Mouse (Mus musculus): ENCODE measurements around the gene Tbx3. TPM values are rescaled to one million over a fixed set of nuclear protein-coding genes. Genes with fewer than 3 reads are reported as not detected.

The Tbx3 gene
- total and polyA plus RNA-seq, 2 experiments from 2014 or later, result 1.1 to 4.0 TPM

GRCm38 (mm10) chr5:119692425-119692824 lies 22.0 kb downstream of the Tbx3 start:
- H3K36me3 ChIP-seq (ENCODE audit: insufficient read depth, low read length), result no peaks in the 10 kb centered on the region
- no peak overlapping the region for H3K4me2 ChIP-seq (ENCODE audit: low read depth, low read length, poor library complexity, severe bottlenecking)
- H3K9me3 ChIP-seq (ENCODE audit: low read length), result no peaks in the 10 kb centered on the region
- H3K9ac ChIP-seq (replicated peaks; ENCODE audit: low read length, poor library complexity, severe bottlenecking), result no peak overlapping the region
- whole genome bisulfite sequencing, result 37% methylated on average over 6 of the region's 6 CpGs
- ATAC-seq (ENCODE audit: low FRiP score), result no peak
- peak; percentile 43 for TF ChIP-seq CTCF (IDR thresholded peaks at IDR 0.05)
- no peak for DNase-seq (ENCODE audit: low spot score)
- H3K27ac ChIP-seq (ENCODE audit: low read depth, low read length), result no peak overlapping the region
- H3K4me1 ChIP-seq (ENCODE audit: insufficient read depth, low read length), result no peaks in the 10 kb centered on the region
- H3K27me3 ChIP-seq (ENCODE audit: insufficient read depth, low read length), result peaks cover 59% of the 10 kb centered on the region
- H3K4me3 ChIP-seq (ENCODE audit: low read depth, low read length), result no peak overlapping the region

GRCm38 (mm10) chr5:119694914-119695313 lies 24.4 kb downstream of the Tbx3 start:
- no peak for TF ChIP-seq CTCF (IDR thresholded peaks at IDR 0.05)
- no peak overlapping the region for H3K4me2 ChIP-seq (ENCODE audit: low read depth, low read length, poor library complexity, severe bottlenecking)
- H3K4me1 ChIP-seq (ENCODE audit: insufficient read depth, low read length), result no peaks in the 10 kb centered on the region
- ATAC-seq (ENCODE audit: low FRiP score) (no peak), DNase-seq (ENCODE audit: low spot score) (no peak)
- no peaks in the 10 kb centered on the region for H3K9me3 ChIP-seq (ENCODE audit: low read length)
- H3K27me3 ChIP-seq (ENCODE audit: insufficient read depth, low read length), result peaks cover 35% of the 10 kb centered on the region
- no peak overlapping the region for H3K4me3 ChIP-seq (ENCODE audit: low read depth, low read length)
- H3K27ac ChIP-seq (ENCODE audit: low read depth, low read length), result no peak overlapping the region
- H3K9ac ChIP-seq (replicated peaks; ENCODE audit: low read length, poor library complexity, severe bottlenecking), result no peak overlapping the region
- 23% methylated on average over 8 of the region's 8 CpGs for WGBS
- no peaks in the 10 kb centered on the region for H3K36me3 ChIP-seq (ENCODE audit: insufficient read depth, low read length)

- Histone ChIP-seq H3K9ac (replicated peaks; ENCODE audit: low read length, poor library complexity, severe bottlenecking) (no peak overlapping the region), H3K27ac (ENCODE audit: low read depth, low read length) (no peak overlapping the region), H3K4me3 (ENCODE audit: low read depth, low read length) (no peak overlapping the region), H3K9me3 (ENCODE audit: low read length) (no peaks in the 10 kb centered on the region), H3K4me2 (ENCODE audit: low read depth, low read length, poor library complexity, severe bottlenecking) (no peak overlapping the region), H3K27me3 (ENCODE audit: insufficient read depth, low read length) (peaks cover 21% of the 10 kb centered on the region), H3K4me1 (ENCODE audit: insufficient read depth, low read length) (no peaks in the 10 kb centered on the region), H3K36me3 (ENCODE audit: insufficient read depth, low read length) (no peaks in the 10 kb centered on the region)
- DNase-seq (ENCODE audit: low spot score) (no peak), ATAC-seq (ENCODE audit: low FRiP score) (no peak)
- no peak for TF ChIP-seq CTCF (IDR thresholded peaks at IDR 0.05)
- 58% methylated on average over 1 of the region's 1 CpGs for WGBS
Measured at GRCm38 (mm10) chr5:119703031-119703430, 32.6 kb downstream of the Tbx3 start.

GRCm38 (mm10) chr5:119704900-119705299 lies 34.4 kb downstream of the Tbx3 start:
- no peak for ATAC-seq (ENCODE audit: low FRiP score)
- H3K9ac ChIP-seq (replicated peaks; ENCODE audit: low read length, poor library complexity, severe bottlenecking), result no peak overlapping the region
- H3K4me1 ChIP-seq (ENCODE audit: insufficient read depth, low read length), result no peaks in the 10 kb centered on the region
- no peak overlapping the region for H3K27ac ChIP-seq (ENCODE audit: low read depth, low read length)
- H3K9me3 ChIP-seq (ENCODE audit: low read length), result no peaks in the 10 kb centered on the region
- no peak overlapping the region for H3K4me2 ChIP-seq (ENCODE audit: low read depth, low read length, poor library complexity, severe bottlenecking)
- H3K4me3 ChIP-seq (ENCODE audit: low read depth, low read length), result no peak overlapping the region
- H3K36me3 ChIP-seq (ENCODE audit: insufficient read depth, low read length), result no peaks in the 10 kb centered on the region
- DNase-seq (ENCODE audit: low spot score), result no peak
- no peak for TF ChIP-seq CTCF (IDR thresholded peaks at IDR 0.05)
- WGBS, result 60% methylated on average over 7 of the region's 7 CpGs
- peaks cover 30% of the 10 kb centered on the region for H3K27me3 ChIP-seq (ENCODE audit: insufficient read depth, low read length)

DNA sequence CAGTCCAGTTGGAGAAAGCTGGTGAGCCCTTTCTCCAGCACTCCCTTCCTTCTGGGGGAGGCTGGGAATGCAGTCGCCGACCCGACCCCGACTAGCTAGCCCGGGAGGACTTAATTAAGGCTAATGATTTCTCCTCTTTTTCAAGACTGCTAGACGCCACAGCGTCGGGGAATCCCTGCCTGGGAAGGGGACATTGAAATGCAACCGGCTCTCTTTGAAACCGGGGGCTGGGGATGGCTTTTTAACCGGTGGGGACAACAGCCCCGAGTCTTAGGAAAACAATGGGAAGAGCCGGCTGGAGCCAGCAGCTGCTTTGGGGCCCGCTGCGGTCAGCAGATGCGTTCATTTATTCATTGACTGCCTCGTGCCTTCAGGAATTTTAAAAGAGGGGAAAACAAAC lies 36.0 kb downstream of the Tbx3 start:
- peaks cover 31% of the 10 kb centered on the region for H3K27me3 ChIP-seq (ENCODE audit: insufficient read depth, low read length)
- 2% methylated on average over 17 of the region's 17 CpGs for WGBS
- H3K9me3 ChIP-seq (ENCODE audit: low read length), result no peaks in the 10 kb centered on the region
- 0 out of 2 replicates have a peak overlapping the region, but pooled peaks have one; percentile 4 for H3K4me3 ChIP-seq (ENCODE audit: low read depth, low read length)
- H3K4me2 ChIP-seq (ENCODE audit: low read depth, low read length, poor library complexity, severe bottlenecking), result no peak overlapping the region
- DNase-seq (ENCODE audit: low spot score) (no peak), ATAC-seq (ENCODE audit: low FRiP score) (no peak)
- H3K27ac ChIP-seq (ENCODE audit: low read depth, low read length), result no peak overlapping the region
- H3K36me3 ChIP-seq (ENCODE audit: insufficient read depth, low read length), result no peaks in the 10 kb centered on the region
- H3K9ac ChIP-seq (replicated peaks; ENCODE audit: low read length, poor library complexity, severe bottlenecking), result no peak overlapping the region
- H3K4me1 ChIP-seq (ENCODE audit: insufficient read depth, low read length), result no peaks in the 10 kb centered on the region
- no peak for TF ChIP-seq CTCF (IDR thresholded peaks at IDR 0.05)

DNA sequence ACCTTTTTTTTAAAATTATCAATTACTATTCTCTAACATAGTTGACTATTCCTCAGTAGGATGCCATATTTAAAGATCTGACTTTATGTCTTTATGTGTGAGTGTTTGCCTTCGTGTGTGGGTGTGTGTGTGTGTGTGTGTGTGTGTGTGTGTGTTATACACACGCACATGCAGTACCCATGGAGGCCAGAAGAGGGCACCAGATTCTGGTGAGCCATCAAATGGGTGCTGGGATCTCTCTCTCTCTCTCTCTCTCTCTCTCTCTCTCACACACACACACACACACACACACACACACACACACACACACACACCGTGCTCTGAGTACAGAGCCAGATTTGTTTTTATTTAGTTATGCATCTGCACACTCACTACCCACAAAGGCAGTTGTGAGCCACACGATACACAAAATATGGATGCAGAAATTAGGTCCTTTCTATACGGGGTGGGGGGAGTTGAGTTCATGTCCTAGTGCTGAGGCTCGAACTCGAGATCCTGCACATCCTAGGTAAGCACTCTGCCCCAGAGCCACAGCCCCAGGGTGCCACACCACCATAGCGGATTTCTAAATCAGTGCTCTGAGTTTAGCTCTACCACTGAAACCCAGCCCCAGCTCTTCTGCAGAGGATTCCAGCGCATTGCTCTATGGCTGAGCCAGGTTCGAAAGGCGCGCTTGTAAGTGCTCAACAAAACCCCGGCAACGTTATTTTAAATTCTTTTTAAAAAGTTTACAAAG lies 38.5 kb downstream of the Tbx3 start:
- ATAC-seq (ENCODE audit: low FRiP score) (no peak), DNase-seq (ENCODE audit: low spot score) (no peak)
- H3K9ac ChIP-seq (replicated peaks; ENCODE audit: low read length, poor library complexity, severe bottlenecking), result no peak overlapping the region
- peaks cover 40% of the 10 kb centered on the region for H3K27me3 ChIP-seq (ENCODE audit: insufficient read depth, low read length)
- no peaks in the 10 kb centered on the region for H3K4me1 ChIP-seq (ENCODE audit: insufficient read depth, low read length)
- no peak overlapping the region for H3K27ac ChIP-seq (ENCODE audit: low read depth, low read length)
- H3K4me3 ChIP-seq (ENCODE audit: low read depth, low read length), result no peak overlapping the region
- H3K9me3 ChIP-seq (ENCODE audit: low read length), result no peaks in the 10 kb centered on the region
- no peak overlapping the region for H3K4me2 ChIP-seq (ENCODE audit: low read depth, low read length, poor library complexity, severe bottlenecking)
- TF ChIP-seq CTCF (IDR thresholded peaks at IDR 0.05), result peak; percentile 45
- no peaks in the 10 kb centered on the region for H3K36me3 ChIP-seq (ENCODE audit: insufficient read depth, low read length)
- WGBS, result 81% methylated on average over 14 of the region's 14 CpGs

All from midbrain, postnatal 0 days (tissue).